Mouse (Mus musculus) gastrocnemius, postnatal 14 days (tissue): ENCODE data around the gene Layn. TPM values are rescaled to one million over a fixed set of nuclear protein-coding genes. Genes with fewer than 3 reads are reported as not detected.

Source experiments
- DNase-seq: peaks from one replicate; pipeline ENCODE4 v3.0.0; 2021; ENCODE audit warnings: mixed read lengths
- intact Hi-C: fragments of 180-260 bp; cut with DNase I; formaldehyde crosslinking; loops from one replicate; pipeline ENCODE4 v1.15.1; 2025; ENCODE audit warnings: low total_unique reads
- long read RNA-seq, 2 experiments: library from polyadenylated mRNA; stranded (forward); transcript quantifications; one replicate each; pipeline ENCODE4 v2.0.0; 2021
- total RNA-seq, 2 experiments: library from RNA; stranded (reverse); gene quantifications; 2 replicates each; pipeline ENCODE4 v1.2.3; 2021

Gene Layn
- total RNA-seq, result 1 to 10 TPM; 2.3 to 3.5 TPM
- long read RNA-seq, experiment 1, partial matches to known transcripts, result 0 of 2 reads
- long read RNA-seq, experiment 1, other reads (novel, unspliced or antisense), result 2 of 2 reads
- long read RNA-seq, experiment 2, partial matches to known transcripts, result 1 of 2 reads
- long read RNA-seq, experiment 2, other reads (novel, unspliced or antisense), result 1 of 2 reads

GRCm38 (mm10) chr9:51076979-51077315, at the start of gene Layn:
TSS of gene Layn (minus strand) at chr9:51077094.
- DNase-seq, result peak; percentile 87
- intact Hi-C loops, result no loop called here

GRCm38 (mm10) chr9:51114767-51115166, 37.9 kb upstream of the Layn start:
- intact Hi-C loops, result no loop called here
- no peak for DNase-seq

- DNase-seq, result no peak
Measured at GRCm38 (mm10) chr9:51105751-51106150, 28.9 kb upstream of the Layn start.

GRCm38 (mm10) chr9:51103808-51104514, 27.1 kb upstream of the Layn start:
- DNase-seq, result peak; percentile 46
- intact Hi-C loops, result no loop called here

More at GRCm38 (mm10) chr9:51105751-51106150, 28.9 kb upstream of the Layn start:
- intact Hi-C loops, result no loop called here

GRCm38 (mm10) chr9:51102963-51103807, 26.3 kb upstream of the Layn start:
- intact Hi-C loops, result no loop called here

GRCm38 (mm10) chr9:51101756-51102425, 25.0 kb upstream of the Layn start, which contains the start of gene 4833427G06Rik:
TSS of gene 4833427G06Rik (minus strand) at chr9:51102078.
- DNase-seq, result peak; percentile 39
- intact Hi-C loops, result no loop called here

More at GRCm38 (mm10) chr9:51102963-51103807, 26.3 kb upstream of the Layn start:
- peak; percentile 61 for DNase-seq

- no peak for DNase-seq
- intact Hi-C loops, result no loop called here
Measured at GRCm38 (mm10) chr9:51096306-51096705, 19.4 kb upstream of the Layn start.

- no peak for DNase-seq
- intact Hi-C loops, result no loop called here
Measured at GRCm38 (mm10) chr9:51093697-51094096, 16.8 kb upstream of the Layn start.

GRCm38 (mm10) chr9:51081614-51082013, 4.7 kb upstream of the Layn start:
- intact Hi-C loops, result no loop called here
- DNase-seq, result no peak

GRCm38 (mm10) chr9:51076300-51076978, 455 bp downstream of the Layn start:
- intact Hi-C loops, result no loop called here
- no peak for DNase-seq

- intact Hi-C loops, result no loop called here
- peak; percentile 5 for DNase-seq
Measured at GRCm38 (mm10) chr9:51075780-51076179, 1.1 kb downstream of the Layn start.

GRCm38 (mm10) chr9:51070801-51071200, 6.1 kb downstream of the Layn start:
- intact Hi-C loops, result no loop called here
- DNase-seq, result no peak

- no peak for DNase-seq
- intact Hi-C loops, result no loop called here
Measured at GRCm38 (mm10) chr9:51068202-51068601, 8.7 kb downstream of the Layn start.

- no peak for DNase-seq
- intact Hi-C loops, result no loop called here
Measured at GRCm38 (mm10) chr9:51060601-51061000, 16.3 kb downstream of the Layn start, which contains the start of gene Btg4. TSS of gene Btg4 (plus strand) at chr9:51060901.

GRCm38 (mm10) chr9:51058951-51059521, 17.9 kb downstream of the Layn start:
- intact Hi-C loops, result no loop called here

GRCm38 (mm10) chr9:51056360-51057324, 20.3 kb downstream of the Layn start:
- intact Hi-C loops, result no loop called here
- no peak for DNase-seq

More at GRCm38 (mm10) chr9:51058951-51059521, 17.9 kb downstream of the Layn start:
- DNase-seq, result no peak

GRCm38 (mm10) chr9:51052180-51052579, 24.7 kb downstream of the Layn start:
- intact Hi-C loops, result no loop called here

GRCm38 (mm10) chr9:51042136-51042535, 34.8 kb downstream of the Layn start:
- intact Hi-C loops, result no loop called here
- DNase-seq, result no peak

More at GRCm38 (mm10) chr9:51052180-51052579, 24.7 kb downstream of the Layn start:
- DNase-seq, result no peak
